Mouse (Mus musculus): ENCODE results near the gene Fgf18.

- TF ChIP-seq POLR2A (IDR thresholded peaks at IDR 0.05; ENCODE audit: borderline replicate concordance, extremely low read depth, insufficient read depth, insufficient read length, poor library complexity, severe bottlenecking) (no peak), CTCF (IDR thresholded peaks at IDR 0.05; ENCODE audit: borderline replicate concordance, extremely low read depth, insufficient read depth, insufficient read length) (no peak)
Observed at GRCm38 (mm10) chr11:33085514-33085913, 61.7 kb downstream of the Fgf18 start.
